Mouse (Mus musculus): ENCODE measurements around the gene Kcnk7.

Kcnk7 gene

GRCm38 (mm10) chr19:5690343-5690735, 13.8 kb upstream of the Kcnk7 start:
- no peak for DNase-seq (ENCODE audit: low read depth, low spot score)

DNA sequence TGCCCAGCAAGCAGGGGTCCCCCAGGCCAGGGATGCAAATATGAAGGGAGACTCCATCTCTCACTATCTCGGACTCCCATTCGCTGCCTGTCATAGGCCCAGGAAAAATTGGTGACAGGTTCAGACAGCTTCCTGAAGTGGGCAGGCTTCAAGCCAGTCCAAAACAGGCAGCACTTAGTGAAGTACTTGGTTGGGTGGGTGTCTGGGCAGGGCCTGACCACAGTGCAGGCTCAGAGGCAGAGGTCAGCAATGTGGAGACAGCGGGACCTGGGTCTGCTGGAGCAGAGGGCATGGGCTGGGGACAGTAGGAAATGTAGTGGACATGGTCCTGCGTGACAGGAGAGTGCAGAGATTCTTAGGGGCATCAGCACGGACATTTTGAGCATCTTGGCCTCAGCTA, 12.6 kb upstream of the Kcnk7 start:
- no peak for DNase-seq (ENCODE audit: low read depth, low spot score)

GRCm38 (mm10) chr19:5692086-5692912, 11.9 kb upstream of the Kcnk7 start:
- DNase-seq (ENCODE audit: low read depth, low spot score): no peak

DNA sequence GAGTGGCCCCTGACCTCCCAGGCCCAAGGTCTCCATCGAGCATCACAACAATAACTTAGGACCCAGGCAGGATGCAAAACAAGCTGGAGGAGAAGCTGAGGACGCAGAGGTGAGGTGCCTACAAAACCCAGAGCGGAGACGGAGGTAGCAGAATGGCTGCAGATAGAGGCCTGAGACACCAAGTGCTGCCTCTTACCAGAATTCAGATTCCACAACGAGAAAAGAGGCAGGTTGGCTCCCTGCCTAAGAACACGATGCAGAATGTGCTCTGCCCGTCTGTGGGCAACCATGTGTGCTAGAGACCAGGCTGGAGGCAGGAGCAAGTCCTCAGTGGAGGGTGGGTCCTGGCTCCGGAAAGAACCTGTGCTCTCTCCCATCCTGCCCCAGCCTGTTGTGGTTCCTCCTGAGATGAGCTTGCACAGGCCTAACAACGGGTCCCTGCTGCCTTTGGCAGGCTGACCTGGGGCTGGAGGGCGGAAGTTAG, 11.2 kb upstream of the Kcnk7 start:
- DNase-seq (ENCODE audit: low read depth, low spot score): no peak

DNA sequence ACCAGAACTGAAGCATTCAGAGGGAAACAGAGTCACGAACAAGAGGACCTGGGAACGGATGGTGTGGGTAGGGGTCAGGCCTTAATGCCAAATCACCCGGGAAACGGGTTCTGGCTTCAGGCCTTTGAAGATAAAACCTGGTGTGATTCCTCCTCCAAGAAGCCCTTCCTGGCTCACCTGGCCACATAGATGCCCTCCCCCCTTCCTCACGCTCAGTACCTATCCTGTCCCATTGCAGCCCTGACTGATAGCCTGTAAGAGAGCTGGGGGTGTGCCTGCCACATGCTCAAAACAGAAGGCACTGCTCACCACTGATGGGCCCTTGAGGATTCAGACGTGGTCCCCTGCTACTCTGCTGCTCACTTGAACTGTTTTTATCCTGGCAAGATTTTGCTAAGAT, 10.4 kb upstream of the Kcnk7 start:
- no peak for DNase-seq (ENCODE audit: low read depth, low spot score)

- peak; percentile 59 for DNase-seq (ENCODE audit: low read depth, low spot score)
Measured at GRCm38 (mm10) chr19:5695849-5696462, 8.2 kb upstream of the Kcnk7 start.

DNA sequence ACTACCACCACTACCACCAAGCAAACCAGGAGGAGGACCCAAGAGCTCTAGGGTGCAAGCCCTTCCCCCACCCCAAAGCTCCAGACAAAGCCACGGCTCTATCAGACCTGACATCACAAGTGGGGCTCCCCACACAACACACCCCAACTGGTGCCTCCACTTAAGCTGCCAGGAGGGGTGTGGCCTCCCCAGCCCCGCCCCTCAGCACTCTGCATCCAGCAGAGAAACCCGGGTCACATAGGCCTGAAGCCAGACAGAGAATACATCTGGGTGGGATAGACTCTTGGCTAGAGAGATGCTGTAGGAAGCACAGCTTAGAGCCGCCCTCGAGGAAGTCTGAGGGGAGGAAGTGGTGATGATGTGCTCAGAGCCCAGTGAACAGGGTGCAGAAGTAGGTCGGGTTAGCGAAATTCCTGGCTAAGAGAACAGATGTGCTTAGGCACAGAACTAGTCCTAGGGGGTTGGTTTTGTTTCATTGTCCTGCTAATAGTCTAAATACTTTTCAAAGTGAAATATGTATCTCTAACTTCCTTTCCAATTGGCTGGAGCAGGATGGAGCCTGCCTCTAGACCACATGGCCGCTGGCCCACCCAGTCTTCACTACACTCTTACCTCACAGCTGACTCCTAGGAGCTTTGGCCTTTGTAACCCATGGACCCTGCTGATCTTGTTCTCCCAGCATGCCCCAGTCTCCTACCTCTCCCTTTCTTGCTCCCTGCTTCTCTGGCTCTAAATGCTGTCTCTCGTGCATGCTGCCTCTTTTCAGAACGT, 819 bp downstream of the Kcnk7 start:
- DNase-seq (ENCODE audit: low read depth, low spot score): no peak

DNA sequence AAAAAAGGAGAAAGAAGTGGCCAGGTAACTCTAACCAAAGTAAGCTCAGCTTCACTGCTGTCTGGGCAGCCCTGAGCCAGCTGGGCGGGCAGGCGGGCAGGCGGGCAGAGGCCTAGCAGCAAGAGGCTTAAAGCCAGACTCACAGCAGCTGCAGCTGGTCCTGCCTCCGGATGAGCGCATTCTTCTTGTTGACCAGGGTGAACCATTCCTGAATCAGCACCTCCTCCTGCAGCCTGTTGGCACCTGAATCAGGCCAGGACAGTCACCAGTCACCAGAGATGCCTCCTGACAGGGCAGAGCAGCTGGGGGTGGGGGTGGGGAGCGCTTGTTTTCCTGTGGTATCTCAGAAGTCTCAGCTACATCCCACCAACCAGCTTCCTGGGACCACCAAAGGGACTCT, 5.9 kb downstream of the Kcnk7 start:
- no peak for DNase-seq (ENCODE audit: low read depth, low spot score)

GRCm38 (mm10) chr19:5710581-5710980, 6.4 kb downstream of the Kcnk7 start:
- no peak for DNase-seq (ENCODE audit: low read depth, low spot score)

DNA sequence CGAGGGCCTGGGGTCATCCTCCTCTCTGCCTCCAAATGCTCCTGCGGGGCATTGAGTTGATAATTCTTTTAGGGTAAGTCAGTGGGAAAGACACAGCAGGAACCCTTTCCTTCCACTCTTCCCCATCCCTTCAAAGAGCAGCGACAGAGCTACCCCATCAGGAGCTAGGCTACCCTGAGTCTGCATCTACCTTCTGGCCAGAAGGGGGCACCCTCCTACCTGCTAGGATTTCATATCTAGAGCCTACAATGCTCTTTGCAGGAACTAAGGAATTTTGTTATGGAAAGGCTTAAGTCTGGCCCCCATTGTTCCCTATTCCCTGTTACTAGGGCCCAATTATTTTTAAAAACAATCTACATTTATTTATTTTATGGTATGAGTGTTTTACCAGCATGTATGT, 7.1 kb downstream of the Kcnk7 start:
- no peak for DNase-seq (ENCODE audit: low read depth, low spot score)

- no peak for DNase-seq (ENCODE audit: low read depth, low spot score)
Measured at GRCm38 (mm10) chr19:5711907-5712460, 7.8 kb downstream of the Kcnk7 start.

DNA sequence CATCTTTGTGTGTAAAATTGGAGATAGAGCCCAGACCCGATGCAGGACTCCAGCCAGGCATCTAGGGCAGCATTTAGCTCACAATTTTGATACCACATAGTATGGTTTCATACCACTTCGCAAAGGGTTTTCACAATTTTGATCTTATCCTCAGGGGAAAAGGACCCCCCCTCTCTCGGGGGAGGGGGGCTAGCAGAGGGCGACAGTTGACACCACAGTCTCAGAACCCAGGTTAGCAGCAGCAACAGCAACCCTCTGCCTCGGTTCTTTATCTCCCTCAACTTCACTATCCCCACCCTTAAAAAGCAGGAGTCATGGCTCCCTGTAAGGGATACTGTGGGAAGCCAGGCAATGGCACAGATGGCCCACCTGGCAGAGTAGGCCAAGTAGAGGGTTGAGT, 9.1 kb downstream of the Kcnk7 start:
- DNase-seq (ENCODE audit: low read depth, low spot score): no peak

DNA sequence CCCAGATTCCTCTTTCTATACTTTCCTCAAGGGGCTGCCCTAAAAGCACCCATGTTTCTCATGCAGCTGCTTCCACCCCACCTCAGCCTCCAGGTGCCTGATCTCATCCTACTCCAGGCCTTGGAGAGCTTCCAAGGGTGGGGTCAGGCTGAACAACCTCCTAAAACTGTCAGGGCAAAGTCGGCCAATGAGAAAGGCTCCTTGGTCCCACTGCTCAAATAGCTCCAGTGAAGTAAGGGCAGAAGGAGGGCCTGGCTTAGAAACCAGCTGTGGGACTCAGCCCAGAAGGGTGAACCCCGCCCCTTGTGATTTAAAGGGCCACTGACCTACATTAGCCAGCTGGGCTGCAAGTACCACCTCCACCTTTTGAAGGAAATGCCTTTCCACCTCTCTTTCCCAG, 9.6 kb downstream of the Kcnk7 start:
- no peak for DNase-seq (ENCODE audit: low read depth, low spot score)

DNA sequence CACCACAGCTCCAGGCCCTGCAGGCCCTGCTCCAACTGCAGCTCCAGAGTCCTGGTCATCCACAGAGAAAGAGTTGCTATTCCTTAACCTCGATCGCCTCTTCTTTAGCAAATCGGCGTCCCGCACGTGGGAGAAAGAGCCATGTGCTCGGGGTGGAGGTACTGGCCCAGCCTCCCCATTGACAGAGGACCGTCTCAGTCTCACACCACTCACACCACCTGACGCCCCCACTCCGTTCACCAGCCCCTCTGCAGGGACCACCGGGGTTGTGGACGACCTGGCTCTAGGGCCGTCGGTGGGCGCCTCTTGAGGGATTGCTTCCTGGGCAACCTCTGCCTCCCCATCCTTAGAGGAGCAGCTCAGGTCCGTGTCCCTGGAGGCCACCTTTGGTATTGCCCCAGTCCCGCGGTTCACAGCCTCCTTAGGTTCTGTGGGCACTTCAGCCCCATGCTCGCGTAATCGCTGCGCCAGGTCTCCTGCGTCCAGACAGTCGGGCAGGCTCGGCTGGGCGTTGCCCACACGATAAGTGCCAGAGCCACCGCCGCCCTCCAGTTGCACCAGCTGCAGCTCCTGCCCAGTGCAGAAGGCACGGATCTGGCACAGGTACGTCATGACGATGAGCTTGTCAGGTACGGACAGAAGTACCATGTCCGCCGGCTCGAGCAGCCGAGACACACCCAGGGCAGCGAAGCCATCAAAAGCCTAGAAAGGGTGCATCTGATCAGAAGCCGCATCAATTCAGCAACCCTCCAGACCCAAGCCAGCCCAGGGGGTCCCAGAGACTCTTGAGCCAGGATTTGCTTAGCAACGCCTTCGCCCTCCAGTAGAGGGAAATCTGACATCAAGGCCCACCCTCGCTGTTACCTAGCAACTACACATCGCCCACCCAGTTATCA, 11.9 kb downstream of the Kcnk7 start:
- DNase-seq (ENCODE audit: low read depth, low spot score): no peak

DNA sequence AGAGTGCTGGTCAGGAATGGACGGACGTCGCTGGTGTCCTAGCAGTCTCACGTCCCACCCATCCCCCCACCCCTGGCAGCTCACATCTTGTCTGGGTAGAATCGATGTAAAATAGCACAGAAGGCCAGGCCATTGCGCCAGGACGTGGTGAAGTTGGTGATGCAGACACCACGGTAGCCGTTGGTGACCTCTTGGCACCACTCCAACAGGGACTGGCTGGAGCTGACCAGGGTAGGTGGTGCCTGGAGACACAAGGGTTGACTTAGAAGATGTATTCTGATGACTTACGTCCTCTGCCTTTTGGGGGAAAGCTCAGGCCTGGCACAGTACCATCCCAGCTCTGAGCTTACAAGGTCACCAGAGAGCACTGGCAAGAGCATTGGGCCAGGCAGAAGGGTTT, 12.8 kb downstream of the Kcnk7 start:
- no peak for DNase-seq (ENCODE audit: low read depth, low spot score)

DNA sequence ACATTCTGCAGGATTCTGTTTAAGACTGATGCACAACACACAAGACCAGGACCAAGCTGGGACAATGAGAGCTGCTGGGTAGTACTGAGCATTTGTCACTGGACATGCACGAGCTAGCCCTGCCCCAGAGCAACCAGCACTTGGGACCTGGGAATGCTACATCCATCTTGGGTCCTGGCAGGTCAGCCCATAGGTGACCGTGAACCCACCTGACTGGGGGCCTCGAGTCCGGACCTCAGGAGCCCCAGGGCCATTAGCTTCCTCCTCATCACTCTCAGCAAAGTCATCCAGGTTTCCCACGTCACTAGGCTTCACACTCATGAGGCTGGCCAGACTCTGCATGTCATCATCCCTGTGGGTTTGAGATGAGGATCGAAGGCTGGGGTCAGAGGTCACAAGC, 17.1 kb downstream of the Kcnk7 start:
- DNase-seq (ENCODE audit: low read depth, low spot score): no peak

GRCm38 (mm10) chr19:5722848-5723425, 18.8 kb downstream of the Kcnk7 start:
- no peak for DNase-seq (ENCODE audit: low read depth, low spot score)

DNA sequence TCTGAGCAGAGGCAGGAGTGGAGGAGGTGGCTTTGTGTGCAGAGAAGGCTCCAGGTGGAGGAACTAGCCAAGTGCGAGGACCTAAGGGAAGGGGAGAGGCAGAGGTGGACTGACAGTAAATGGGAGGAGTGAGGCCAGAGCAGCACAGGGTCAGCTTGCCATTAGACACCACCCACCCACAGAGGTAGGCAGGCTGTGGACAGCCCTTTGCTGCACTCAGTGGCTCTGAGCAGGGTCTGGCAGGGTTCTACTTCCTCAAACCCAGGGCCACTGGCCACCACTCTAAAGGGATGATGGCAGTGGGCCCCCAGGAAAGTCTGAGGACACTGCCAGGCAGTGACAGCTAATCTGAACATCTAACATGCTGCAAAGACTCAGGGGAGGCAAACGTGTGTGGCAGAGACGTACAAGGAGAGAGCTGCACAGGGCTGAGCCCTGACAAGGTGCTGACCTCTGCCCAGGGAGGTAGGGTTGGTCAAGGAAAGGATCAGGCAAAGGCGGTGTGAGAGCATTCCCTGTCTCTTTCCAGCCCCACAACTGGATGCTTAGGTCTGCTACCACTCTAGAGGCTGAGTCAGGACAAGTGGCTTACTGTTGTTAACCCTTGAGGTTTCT, 19.9 kb downstream of the Kcnk7 start:
- no peak for DNase-seq (ENCODE audit: low read depth, low spot score)

GRCm38 (mm10) chr19:5724549-5724941, 20.4 kb downstream of the Kcnk7 start:
- no peak for DNase-seq (ENCODE audit: low read depth, low spot score)

DNA sequence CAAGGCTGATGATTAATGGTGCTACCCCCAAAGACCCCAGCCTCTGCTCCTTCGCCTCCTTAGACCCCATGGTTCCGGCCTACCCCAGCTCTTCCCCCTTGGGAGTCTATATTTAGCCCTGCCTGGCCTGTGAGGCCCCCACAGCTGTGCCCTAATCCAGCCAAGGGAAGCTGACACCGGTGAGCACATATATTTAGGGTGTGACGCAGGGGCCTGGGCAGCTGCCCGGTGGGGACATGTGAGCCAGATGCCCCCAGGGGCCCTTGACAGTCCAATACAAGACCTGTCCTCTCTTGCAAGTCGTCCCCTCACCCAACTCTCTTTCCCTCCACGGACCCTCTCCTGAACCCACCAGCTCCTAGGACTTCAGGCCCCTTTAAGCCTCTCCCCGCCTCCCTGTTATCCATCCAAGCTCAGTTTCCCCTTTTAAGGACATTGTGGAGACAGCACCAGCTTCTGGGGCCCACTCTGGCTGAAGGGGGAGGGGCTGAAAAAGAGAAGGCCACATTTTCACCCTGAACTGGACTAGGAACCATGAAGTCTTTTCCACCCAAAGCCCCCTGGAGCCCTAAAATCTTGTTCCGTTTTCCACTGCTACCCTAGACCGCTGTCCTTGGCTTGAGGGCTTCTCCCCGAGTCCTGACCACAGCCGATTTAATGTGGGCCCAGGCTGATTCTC, 21.0 kb downstream of the Kcnk7 start:
- no peak for DNase-seq (ENCODE audit: low read depth, low spot score)
